Mouse (Mus musculus): ENCODE results near the gene Dstyk.

GRCm38 (mm10) chr1:132410657-132411056, 6.7 kb upstream of the Dstyk start:
- TF ChIP-seq MYOG (IDR thresholded peaks at IDR 0.05; ENCODE audit: control insufficient read depth in 1 of 3, insufficient read depth in 1 of 3, insufficient read length in 2 of 3, low read depth in 2 of 3) = no peak
- no peak for TF ChIP-seq POLR2A (IDR thresholded peaks at IDR 0.05; ENCODE audit: insufficient read length, low read depth)
- TF ChIP-seq USF1 (IDR thresholded peaks at IDR 0.05; ENCODE audit: low read depth) = no peak
- TF ChIP-seq TCF3 (IDR thresholded peaks at IDR 0.05; ENCODE audit: insufficient read length, low read depth) = no peak
- no peak for TF ChIP-seq MAX (IDR thresholded peaks at IDR 0.05; ENCODE audit: low read depth)
- no peak for TF ChIP-seq MYOD1 (IDR thresholded peaks at IDR 0.05; ENCODE audit: control insufficient read depth in 1 of 3, insufficient read length in 2 of 3, low read depth in 2 of 3)
- TF ChIP-seq E2F4 (IDR thresholded peaks at IDR 0.05; ENCODE audit: insufficient read depth) = no peak
- TF ChIP-seq CEBPB (IDR thresholded peaks at IDR 0.05; ENCODE audit: insufficient read depth, poor library complexity, severe bottlenecking) = no peak
- TF ChIP-seq POLR2AphosphoS2 (IDR thresholded peaks at IDR 0.05; ENCODE audit: insufficient read length, low read depth) = no peak
- no peak for TF ChIP-seq SRF (IDR thresholded peaks at IDR 0.05; ENCODE audit: control insufficient read depth, insufficient read length, low read depth)

All from myocyte (in vitro differentiated cells).